Mouse (Mus musculus): Measurements from ENCODE around the gene Radil. TPM values are rescaled to one million over a fixed set of nuclear protein-coding genes. Genes with fewer than 3 reads are reported as not detected.

Gene Radil
- 17.0 and 20.4 TPM in 2 replicates for total RNA-seq (2014; rRNA removed)
- polyA plus RNA-seq (2015; fragmentation: Nextera tagmentation; extraction: Ambion mirVana): 15.4 and 17.2 TPM in 2 replicates

- DNase-seq (ENCODE audit: low spot score) (peak; percentile 99), ATAC-seq (ENCODE audit: low FRiP score) (peak; percentile 94)
- Histone ChIP-seq H3K9ac (replicated peaks; ENCODE audit: low read length, poor library complexity, severe bottlenecking) (peak within 1 kb of the TSS; percentile 64), H3K4me2 (ENCODE audit: low read depth, low read length, poor library complexity, severe bottlenecking) (peak within 1 kb of the TSS; percentile 93), H3K4me1 (ENCODE audit: insufficient read depth, low read length) (0 out of 2 replicates have a peak, but pooled peaks cover 6% of the 10 kb centered on the region), H3K4me3 (ENCODE audit: low read depth, low read length) (peak within 1 kb of the TSS; percentile 69), H3K27me3 (ENCODE audit: insufficient read depth, low read length) (no peaks in the 10 kb centered on the region), H3K27ac (ENCODE audit: low read depth, low read length) (peak within 1 kb of the TSS; percentile 69), H3K9me3 (ENCODE audit: low read length) (no peaks in the 10 kb centered on the region), H3K36me3 (ENCODE audit: insufficient read depth, low read length) (no peaks in the 10 kb centered on the region)
- 2% methylated on average over 74 of the region's 80 CpGs for WGBS
- TF ChIP-seq CTCF (IDR thresholded peaks at IDR 0.05): peak; percentile 93
These were observed at the start of gene Radil for GRCm38 (mm10) chr5:142550706-142551652. TSS of gene Radil (minus strand) at chr5:142551098.

- Histone ChIP-seq H3K9ac (replicated peaks; ENCODE audit: low read length, poor library complexity, severe bottlenecking) (no peak overlapping the region), H3K4me2 (ENCODE audit: low read depth, low read length, poor library complexity, severe bottlenecking) (no peak overlapping the region), H3K9me3 (ENCODE audit: low read length) (no peaks in the 10 kb centered on the region), H3K27me3 (ENCODE audit: insufficient read depth, low read length) (no peaks in the 10 kb centered on the region), H3K4me1 (ENCODE audit: insufficient read depth, low read length) (no peaks in the 10 kb centered on the region), H3K4me3 (ENCODE audit: low read depth, low read length) (no peak overlapping the region), H3K27ac (ENCODE audit: low read depth, low read length) (no peak overlapping the region), H3K36me3 (ENCODE audit: insufficient read depth, low read length) (no peaks in the 10 kb centered on the region)
- no peak for TF ChIP-seq CTCF (IDR thresholded peaks at IDR 0.05)
- DNase-seq (ENCODE audit: low spot score) (no peak), ATAC-seq (ENCODE audit: low FRiP score) (no peak)
- WGBS: 86% methylated on average over 6 of the region's 6 CpGs
These were observed 46.9 kb upstream of the Radil start for GRCm38 (mm10) chr5:142597648-142598390.

GRCm38 (mm10) chr5:142596723-142597122 is 45.8 kb upstream of the Radil start:
- Histone ChIP-seq H3K4me2 (ENCODE audit: low read depth, low read length, poor library complexity, severe bottlenecking) (no peak overlapping the region), H3K9me3 (ENCODE audit: low read length) (no peaks in the 10 kb centered on the region), H3K27ac (ENCODE audit: low read depth, low read length) (no peak overlapping the region), H3K4me1 (ENCODE audit: insufficient read depth, low read length) (no peaks in the 10 kb centered on the region), H3K9ac (replicated peaks; ENCODE audit: low read length, poor library complexity, severe bottlenecking) (no peak overlapping the region), H3K36me3 (ENCODE audit: insufficient read depth, low read length) (no peaks in the 10 kb centered on the region), H3K4me3 (ENCODE audit: low read depth, low read length) (no peak overlapping the region), H3K27me3 (ENCODE audit: insufficient read depth, low read length) (no peaks in the 10 kb centered on the region)
- no peak for TF ChIP-seq CTCF (IDR thresholded peaks at IDR 0.05)
- 82% methylated on average over 6 of the region's 6 CpGs for WGBS
- no peak for DNase-seq (ENCODE audit: low spot score)
- no peak for ATAC-seq (ENCODE audit: low FRiP score)

- H3K9ac ChIP-seq (replicated peaks; ENCODE audit: low read length, poor library complexity, severe bottlenecking): no peak overlapping the region
- H3K36me3 ChIP-seq (ENCODE audit: insufficient read depth, low read length): no peaks in the 10 kb centered on the region
- H3K4me1 ChIP-seq (ENCODE audit: insufficient read depth, low read length): no peaks in the 10 kb centered on the region
- DNase-seq (ENCODE audit: low spot score) (peak; percentile 69), ATAC-seq (ENCODE audit: low FRiP score) (no peak)
- H3K27me3 ChIP-seq (ENCODE audit: insufficient read depth, low read length): no peaks in the 10 kb centered on the region
- no peak overlapping the region for H3K4me3 ChIP-seq (ENCODE audit: low read depth, low read length)
- no peak overlapping the region for H3K4me2 ChIP-seq (ENCODE audit: low read depth, low read length, poor library complexity, severe bottlenecking)
- no peak for TF ChIP-seq CTCF (IDR thresholded peaks at IDR 0.05)
- H3K27ac ChIP-seq (ENCODE audit: low read depth, low read length): no peak overlapping the region
- WGBS: 80% methylated on average over 3 of the region's 3 CpGs
- no peaks in the 10 kb centered on the region for H3K9me3 ChIP-seq (ENCODE audit: low read length)
These were observed 44.8 kb upstream of the Radil start for GRCm38 (mm10) chr5:142595698-142596097.

GRCm38 (mm10) chr5:142590953-142591616 is 40.2 kb upstream of the Radil start:
- H3K27me3 ChIP-seq (ENCODE audit: insufficient read depth, low read length): no peaks in the 10 kb centered on the region
- ATAC-seq (ENCODE audit: low FRiP score) (no peak), DNase-seq (ENCODE audit: low spot score) (peak; percentile 38)
- 0 out of 2 replicates have a peak, but pooled peaks cover 3% of the 10 kb centered on the region for H3K4me1 ChIP-seq (ENCODE audit: insufficient read depth, low read length)
- no peaks in the 10 kb centered on the region for H3K9me3 ChIP-seq (ENCODE audit: low read length)
- H3K4me3 ChIP-seq (ENCODE audit: low read depth, low read length): no peak overlapping the region
- H3K9ac ChIP-seq (replicated peaks; ENCODE audit: low read length, poor library complexity, severe bottlenecking): no peak overlapping the region
- 0 out of 2 replicates have a peak, but pooled peaks have one; percentile 13 for TF ChIP-seq CTCF (IDR thresholded peaks at IDR 0.05)
- no peak overlapping the region for H3K4me2 ChIP-seq (ENCODE audit: low read depth, low read length, poor library complexity, severe bottlenecking)
- 38% methylated on average over 6 of the region's 6 CpGs for WGBS
- peak overlapping the region; percentile 43; the same call in 1 of the 2 replicates for H3K27ac ChIP-seq (ENCODE audit: low read depth, low read length)
- peaks cover under 1% of the 10 kb centered on the region; the same call in 1 of the 2 replicates for H3K36me3 ChIP-seq (ENCODE audit: insufficient read depth, low read length)

Measured in midbrain, postnatal 0 days (tissue).